Mouse (Mus musculus) layer of hippocampus, adult 9-10 months (tissue): Measurements from ENCODE around the gene Gm6526.
"Not testable (repeated sequence)": the region's sequence is repeated elsewhere in the genome, so short reads cannot be mapped to it uniquely, and the experiment has no call there.

Source experiments
- DNase-seq: peaks from one replicate; pipeline ENCODE4 v3.0.0; 2022; ENCODE audit warnings: low spot score

The Gm6526 gene

GRCm38 (mm10) chr14:43747566-43747965 lies at the start of gene Gm6526:
Gene Gm6526, plus strand, starts transcription at chr14:43747866.
- not testable (repeated sequence) for DNase-seq

- not testable (repeated sequence) for DNase-seq
Measured at GRCm38 (mm10) chr14:43727385-43727784, 20.3 kb upstream of the Gm6526 start, which contains the start of gene Gm16506. Gene Gm16506, minus strand, starts transcription at chr14:43727485.

- not testable (repeated sequence) for DNase-seq
Measured at GRCm38 (mm10) chr14:43784645-43785044, 37.0 kb downstream of the Gm6526 start, which contains the start of gene Gm8180. Gene Gm8180, minus strand, starts transcription at chr14:43784745.

GRCm38 (mm10) chr14:43793811-43794210 lies 46.1 kb downstream of the Gm6526 start:
- not testable (repeated sequence) for DNase-seq

- DNase-seq: no peak
Measured at GRCm38 (mm10) chr14:43796069-43796904, 48.6 kb downstream of the Gm6526 start.

- not testable (repeated sequence) for DNase-seq
Measured at GRCm38 (mm10) chr14:43796905-43797470, 49.3 kb downstream of the Gm6526 start.

GRCm38 (mm10) chr14:43804435-43804834 lies 56.8 kb downstream of the Gm6526 start:
- not testable (repeated sequence) for DNase-seq
